Mouse (Mus musculus) right cerebral cortex, postnatal 14 days (tissue): Measurements from ENCODE around the gene 2310003L06Rik.

ENCODE experiments used
- DNase-seq: peaks from one replicate; pipeline ENCODE4 v3.0.0; 2022

Gene 2310003L06Rik

DNA sequence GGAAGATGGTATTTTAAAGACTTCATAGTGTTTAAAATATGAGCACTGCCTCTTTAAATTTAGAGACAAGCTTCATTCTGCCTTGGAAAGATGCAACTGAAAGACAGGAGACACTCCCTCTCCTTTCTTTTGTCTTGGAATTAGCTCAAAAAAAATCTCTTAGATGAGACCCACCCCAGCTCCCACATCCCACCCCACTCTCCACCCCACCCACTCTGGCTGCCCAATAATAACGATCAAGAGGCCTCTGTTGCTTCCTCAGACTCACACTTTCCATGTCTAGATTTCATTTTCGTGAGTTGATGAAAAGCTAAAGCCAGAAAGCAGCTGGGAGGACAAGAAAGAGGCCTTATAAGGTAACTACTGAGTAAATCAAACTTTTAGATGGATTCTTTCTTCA is at the start of gene 2310003L06Rik, which contains the start of gene Gm28434:
Gene 2310003L06Rik, plus strand, starts transcription at position 259 of the 400 bp plus-strand sequence.
Gene Gm28434, plus strand, starts transcription at position 317 of the 400 bp plus-strand sequence.
- DNase-seq, result no peak

DNA sequence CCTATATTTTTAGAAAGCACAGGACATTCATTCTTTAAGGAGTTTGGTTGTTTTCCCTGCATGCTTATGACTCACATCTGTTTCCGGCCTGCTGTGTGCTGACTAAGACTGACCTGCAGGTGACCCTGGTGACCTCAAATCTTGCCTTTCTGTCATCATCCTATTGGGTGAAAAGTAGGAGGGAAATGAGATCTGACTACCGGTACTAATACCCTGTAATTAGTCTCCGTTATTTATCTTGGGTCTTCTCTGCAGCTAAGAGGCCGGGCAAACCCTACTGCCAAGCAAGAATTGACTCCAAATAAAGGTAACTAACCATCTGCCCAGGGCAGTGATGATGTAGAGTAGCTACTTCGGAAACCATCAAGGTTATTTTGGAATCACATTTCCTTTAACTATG is 43.9 kb upstream of the 2310003L06Rik start, which contains the start of gene Csn3:
Gene Csn3, plus strand, starts transcription at position 208 of the 400 bp plus-strand sequence.
- DNase-seq, result no peak

- no peak for DNase-seq
Measured at GRCm38 (mm10) chr5:87931603-87932002, 37.7 kb upstream of the 2310003L06Rik start.

DNA sequence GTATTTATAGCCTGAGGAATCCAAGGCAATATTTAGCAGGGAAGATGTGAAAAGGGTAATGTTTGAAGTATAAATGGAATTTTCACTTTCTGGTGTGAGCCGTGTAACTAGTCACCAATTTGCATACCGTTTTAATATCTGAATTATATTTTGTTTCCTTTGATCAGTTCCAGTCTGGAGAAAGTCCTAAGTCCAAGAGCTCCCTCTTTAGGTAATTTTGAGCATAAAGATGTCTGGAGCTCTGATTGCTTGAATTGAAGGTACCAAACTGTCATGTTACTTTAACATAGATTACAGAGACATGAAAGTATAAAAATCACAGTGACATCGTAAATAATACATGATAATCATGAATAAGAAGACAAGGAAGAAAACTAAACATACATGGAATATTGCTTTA is 28.5 kb upstream of the 2310003L06Rik start:
- no peak for DNase-seq

GRCm38 (mm10) chr5:87942515-87942914 is 26.7 kb upstream of the 2310003L06Rik start:
- no peak for DNase-seq

DNA sequence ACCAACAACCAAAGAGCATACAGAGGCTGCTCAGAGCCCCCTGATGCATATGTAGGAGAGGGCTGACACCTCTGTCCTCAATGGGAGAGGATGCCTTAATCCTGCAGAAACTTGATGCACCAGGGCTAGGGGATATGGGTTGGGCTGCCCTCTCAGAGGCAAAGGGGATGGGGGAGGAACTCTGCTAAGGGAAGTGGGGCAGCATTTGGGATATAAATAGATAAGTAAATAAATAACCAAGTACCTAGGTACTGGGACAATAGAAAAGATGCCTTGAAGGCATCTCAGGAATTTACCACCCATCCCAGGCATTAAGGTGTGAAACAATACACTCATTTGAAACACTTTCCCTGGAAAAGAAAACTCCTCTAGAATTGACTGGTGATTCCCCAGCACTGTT is 17.4 kb upstream of the 2310003L06Rik start:
- DNase-seq, result no peak

DNA sequence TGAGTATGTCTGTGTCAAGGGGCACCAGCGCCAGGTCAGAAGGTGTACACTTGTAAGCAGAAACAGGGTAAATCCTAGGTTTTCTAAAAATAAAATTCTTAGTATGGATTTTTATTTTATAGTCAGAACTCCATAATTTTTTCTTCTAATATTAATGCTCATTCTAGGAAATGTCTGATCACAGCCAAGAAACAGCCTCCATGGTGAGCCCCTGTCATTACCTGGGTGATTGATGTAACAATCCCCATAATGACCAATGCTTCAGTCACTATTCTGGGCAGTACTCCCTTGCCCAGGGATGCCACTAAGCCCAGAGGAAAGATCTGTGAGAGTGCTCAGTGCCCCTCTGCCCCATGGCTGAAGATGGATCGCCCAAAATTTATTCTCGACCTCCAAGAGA is 9.9 kb downstream of the 2310003L06Rik start, which contains the start of gene Cabs1:
Gene Cabs1, plus strand, starts transcription at position 301 of the 400 bp plus-strand sequence.
- DNase-seq, result no peak

DNA sequence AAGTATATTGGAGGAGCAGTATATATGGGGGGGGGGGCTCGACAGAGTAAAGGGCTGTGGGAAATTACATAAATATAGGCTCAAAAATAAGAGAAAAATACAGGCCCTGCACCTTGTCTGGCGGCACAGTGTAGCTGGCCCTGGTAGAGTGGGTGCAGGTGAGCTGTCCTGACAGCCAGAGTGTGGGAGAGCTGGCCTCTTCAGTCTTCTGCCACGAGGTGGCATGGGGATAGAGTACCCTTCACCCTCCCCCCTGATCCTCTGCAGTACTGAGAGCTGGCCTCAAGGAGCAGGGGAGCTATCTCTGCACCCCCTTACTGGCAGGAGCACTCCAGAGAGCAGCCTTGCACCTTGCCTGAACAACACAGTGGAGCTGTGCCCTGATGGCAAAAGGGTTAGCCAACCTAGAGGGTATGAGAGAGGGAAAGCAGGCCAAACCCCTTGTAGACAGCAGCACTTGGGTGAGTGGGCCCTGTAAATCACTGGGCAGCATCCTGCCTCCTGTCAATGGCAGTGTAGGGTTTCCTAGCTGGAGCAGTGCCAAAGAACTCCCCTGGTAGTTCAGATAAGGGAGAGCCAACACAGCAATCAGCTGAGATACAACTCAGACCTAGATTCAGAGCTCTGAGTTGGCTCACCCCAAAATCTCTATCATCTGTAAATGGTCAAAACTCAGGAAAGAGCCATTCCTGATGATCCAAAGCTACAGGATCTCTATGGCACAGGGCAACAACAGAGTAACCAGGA is 13.4 kb downstream of the 2310003L06Rik start:
- DNase-seq, result no peak

DNA sequence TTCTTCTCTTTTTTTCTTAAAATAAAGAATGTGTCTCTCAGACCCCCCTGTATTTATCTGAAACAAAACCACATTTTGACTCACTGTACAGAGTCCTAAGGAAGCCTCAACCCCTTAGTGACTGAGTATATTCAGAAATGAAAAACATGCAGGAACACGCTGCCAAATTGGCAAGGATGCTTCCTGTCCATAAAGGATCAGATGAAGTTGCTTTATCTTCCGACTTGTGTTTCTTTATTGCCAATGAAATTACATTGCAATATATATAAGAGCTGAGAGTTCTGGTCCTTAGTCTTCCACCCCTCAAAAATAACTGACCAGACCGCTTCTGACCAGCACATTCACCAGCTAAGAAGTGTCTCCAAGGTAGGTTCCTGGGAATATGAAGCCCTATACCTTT is 33.0 kb downstream of the 2310003L06Rik start, which contains the start of gene Smr3a:
Gene Smr3a, plus strand, starts transcription at position 301 of the 400 bp plus-strand sequence.
- DNase-seq, result no peak

DNA sequence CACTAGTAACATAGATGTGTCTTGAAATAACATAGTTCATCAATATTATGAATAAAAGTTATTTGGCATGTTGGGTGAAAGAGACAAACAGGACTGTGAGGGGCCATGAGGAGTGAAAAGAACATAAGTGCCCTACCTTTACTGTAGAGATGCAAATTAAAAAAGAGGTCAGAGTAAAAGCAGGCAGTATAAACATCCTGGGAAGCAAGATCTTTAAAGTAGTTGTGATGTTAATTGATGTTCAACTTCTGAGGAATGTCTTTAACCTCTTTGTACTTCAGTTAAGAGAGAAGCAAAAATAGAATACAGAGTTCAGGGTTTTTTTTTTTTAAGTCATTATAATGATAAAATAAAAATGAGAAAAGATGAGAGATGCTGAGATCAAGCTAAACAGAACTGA is 36.0 kb downstream of the 2310003L06Rik start:
- DNase-seq, result no peak
